Mouse (Mus musculus): ENCODE measurements around the gene Prkcd.

- no peak for TF ChIP-seq GATA1 (IDR thresholded peaks at IDR 0.05; ENCODE audit: borderline replicate concordance, low read length)
- no peak for TF ChIP-seq FLI1 (IDR thresholded peaks at IDR 0.05; ENCODE audit: low read length)
Observed at GRCm38 (mm10) chr14:30622556-30622955, 3.5 kb downstream of the Prkcd start.

Data from megakaryocyte, embryonic 14.5 days (primary cell).